Mouse (Mus musculus) G1E (cell line): ENCODE results near the gene Tbc1d9b. TPM values are rescaled to one million over a fixed set of nuclear protein-coding genes. Genes with fewer than 3 reads are reported as not detected.

Experiments
- ATAC-seq: 2 replicates; pipeline ENCODE4 v1.8.0; 2016; ENCODE audit warnings: mild to moderate bottlenecking; ENCODE audit not compliant: insufficient number of reproducible peaks, poor library complexity, low FRiP score, severe bottlenecking; ENCODE audit errors: extremely low read depth
- DNase-seq: peaks from one replicate; pipeline ENCODE4 v3.0.0; 2012; ENCODE audit warnings: low spot score
- H3K27me3 ChIP-seq: 2 replicates; pipeline ENCODE4 v1.6.1; 2012; ENCODE audit warnings: mild to moderate bottlenecking, low read length, inconsistent platforms; ENCODE audit not compliant: insufficient read depth
- H3K36me3 ChIP-seq: replicated peaks from 2 replicates; pipeline ENCODE3; 2012; ENCODE audit warnings: mild to moderate bottlenecking, inconsistent platforms
- H3K4me1 ChIP-seq: 2 replicates; pipeline ENCODE4 v1.6.1; 2012; ENCODE audit warnings: low read depth, low read length, inconsistent platforms, mixed read lengths; ENCODE audit not compliant: insufficient read depth
- H3K4me3 ChIP-seq: 2 replicates; pipeline ENCODE4 v1.5.1; 2012; ENCODE audit warnings: low read depth, mild to moderate bottlenecking, inconsistent platforms, low read length, moderate library complexity, mixed read lengths
- H3K9me3 ChIP-seq: replicated peaks from 2 replicates; pipeline ENCODE4 v1.6.1; 2012; ENCODE audit warnings: inconsistent platforms
- CTCF ChIP-seq: IDR thresholded peaks from 2 replicates; pipeline ENCODE4 v1.5.1; 2012; ENCODE audit warnings: low read depth, low read length, inconsistent platforms, mixed read lengths
- GATA1 ChIP-seq: IDR thresholded peaks from 2 replicates; pipeline ENCODE4 v1.6.1; 2012; ENCODE audit warnings: borderline replicate concordance, low read length, inconsistent platforms, mixed read lengths
- GATA2 ChIP-seq: IDR thresholded peaks from 2 replicates; pipeline ENCODE4 v1.6.1; 2012; ENCODE audit warnings: low read depth, low read length, inconsistent platforms, borderline replicate concordance
- POLR2AphosphoS5 ChIP-seq: IDR thresholded peaks from 2 replicates; pipeline ENCODE4 v1.6.1; 2012; ENCODE audit warnings: low read depth, low read length, inconsistent platforms; ENCODE audit not compliant: insufficient replicate concordance
- TAL1 ChIP-seq: conservative IDR thresholded peaks from 2 replicates; pipeline ENCODE4 v1.6.1; 2012; ENCODE audit warnings: low read depth, low read length, inconsistent platforms, mixed read lengths
- polyA plus RNA-seq: library from polyadenylated mRNA; stranded (reverse); fragments of >175 nt; gene quantifications from 2 replicates; pipeline ENCODE4 v1.2.3, GENCODE M21; 2012
- total RNA-seq, 2 experiments: library from RNA; stranded (forward) in 1 of 2; stranded (reverse) in 1 of 2; fragments of 200-1000 nt in 1 of 2; fragments of >200 nt in 1 of 2; fragmentation: Nextera tagmentation in 1 of 2; gene quantifications; 2 replicates each; pipeline ENCODE4 v1.2.3; 2014 to 2017

Tbc1d9b gene
- total and polyA plus RNA-seq, 3 experiments = 97.7 to 137 (median 113) TPM

DNA sequence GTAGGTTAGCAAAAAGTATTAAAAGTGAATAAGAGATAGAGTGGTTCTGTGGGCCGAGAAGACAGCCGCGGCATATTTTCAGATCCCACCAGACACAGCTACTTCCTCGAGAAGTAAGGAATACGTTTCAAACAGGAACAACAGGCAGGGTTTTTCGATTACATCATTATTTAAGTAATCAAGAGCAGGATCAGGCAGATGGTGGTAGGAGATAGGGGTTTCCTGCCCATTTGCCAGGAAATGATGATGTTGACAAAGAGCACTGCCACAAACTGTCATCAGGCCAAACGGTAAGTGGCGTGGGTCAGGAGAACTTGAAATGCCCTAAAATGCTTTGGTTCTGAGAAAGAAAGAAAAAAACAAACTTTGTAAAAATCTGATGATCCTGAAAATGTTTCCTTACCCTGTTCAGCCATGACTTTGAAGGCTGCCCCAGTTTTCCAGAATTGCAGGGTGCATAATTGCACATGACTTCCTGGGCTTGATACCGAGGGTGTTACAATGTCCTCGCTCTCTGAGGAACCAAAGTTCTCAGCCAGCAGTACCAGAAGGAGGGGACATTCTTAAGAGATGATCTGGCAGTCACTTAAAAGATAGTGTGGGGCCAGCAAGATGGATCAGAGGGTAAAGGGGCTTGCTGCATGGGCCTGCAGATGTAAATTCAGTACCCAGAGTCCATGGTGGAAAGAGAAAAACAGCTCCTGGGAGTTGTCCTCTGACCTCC, 3.1 kb downstream of the Tbc1d9b start:
- Histone ChIP-seq H3K27me3 (no peaks in the 10 kb centered on the region), H3K36me3 (peaks cover 61% of the 10 kb centered on the region), H3K4me3 (peak overlapping the region; percentile 7; the same call in 1 of the 2 replicates), H3K9me3 (no peaks in the 10 kb centered on the region), H3K4me1 (peaks cover 67% of the 10 kb centered on the region)
- DNase-seq = peak; percentile 34
- TF ChIP-seq TAL1 (no peak; the same call in 1 of the 2 replicates), POLR2AphosphoS5 (no peak), CTCF (no peak), GATA2 (no peak), GATA1 (no peak)
- ATAC-seq = peak; percentile 41; the same call in 1 of the 2 replicates

GRCm38 (mm10) chr11:50138206-50138822, 7.1 kb downstream of the Tbc1d9b start:
- ATAC-seq (no peak), DNase-seq (no peak)
- TF ChIP-seq GATA2 (no peak), POLR2AphosphoS5 (no peak), CTCF (no peak), TAL1 (no peak), GATA1 (no peak)
- Histone ChIP-seq H3K4me3 (no peak overlapping the region), H3K4me1 (peaks cover 36% of the 10 kb centered on the region), H3K9me3 (no peaks in the 10 kb centered on the region), H3K27me3 (no peaks in the 10 kb centered on the region), H3K36me3 (peaks cover 92% of the 10 kb centered on the region)

DNA sequence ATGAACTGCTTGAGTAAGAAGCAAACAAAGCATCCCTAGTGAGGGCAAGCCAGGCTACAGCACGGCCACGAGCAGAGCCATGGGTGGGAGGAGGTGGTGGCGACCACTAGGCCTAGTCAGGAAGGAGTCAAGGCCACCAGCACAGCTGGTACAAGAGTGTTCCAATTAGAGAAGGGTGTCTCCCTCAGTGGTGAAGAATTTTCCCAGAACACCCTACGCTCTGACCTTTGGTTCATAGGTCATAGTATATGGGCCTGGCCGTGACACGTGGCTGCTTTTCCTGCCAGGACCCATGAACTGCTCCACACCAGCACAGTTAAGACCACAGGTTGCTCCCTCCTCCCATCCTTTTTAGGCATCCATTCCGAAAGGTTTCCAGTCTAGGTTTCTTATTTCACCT, 8.4 kb downstream of the Tbc1d9b start:
- no peaks in the 10 kb centered on the region for H3K9me3 ChIP-seq
- DNase-seq = no peak
- H3K27me3 ChIP-seq = no peaks in the 10 kb centered on the region
- H3K4me1 ChIP-seq = peaks cover 24% of the 10 kb centered on the region
- no peak for ATAC-seq
- TF ChIP-seq CTCF (no peak), GATA1 (no peak), POLR2AphosphoS5 (no peak), TAL1 (no peak), GATA2 (no peak)
- peaks cover 93% of the 10 kb centered on the region for H3K36me3 ChIP-seq
- H3K4me3 ChIP-seq = no peak overlapping the region

- DNase-seq = no peak
- Histone ChIP-seq H3K4me1 (0 out of 2 replicates have a peak, but pooled peaks cover 3% of the 10 kb centered on the region), H3K4me3 (no peak overlapping the region), H3K27me3 (no peaks in the 10 kb centered on the region), H3K36me3 (peaks cover 95% of the 10 kb centered on the region), H3K9me3 (no peaks in the 10 kb centered on the region)
- no peak for ATAC-seq
- TF ChIP-seq GATA2 (no peak), GATA1 (no peak), POLR2AphosphoS5 (no peak), CTCF (no peak)
Observed at GRCm38 (mm10) chr11:50145529-50145928, 14.3 kb downstream of the Tbc1d9b start.

- Histone ChIP-seq H3K4me1 (0 out of 2 replicates have a peak, but pooled peaks cover 3% of the 10 kb centered on the region), H3K4me3 (no peak overlapping the region), H3K9me3 (no peaks in the 10 kb centered on the region), H3K27me3 (no peaks in the 10 kb centered on the region), H3K36me3 (peaks cover 95% of the 10 kb centered on the region)
- no peak for DNase-seq
- TF ChIP-seq GATA1 (no peak), CTCF (no peak), TAL1 (no peak), GATA2 (no peak), POLR2AphosphoS5 (no peak)
- no peak for ATAC-seq
Observed at GRCm38 (mm10) chr11:50146121-50146520, 14.9 kb downstream of the Tbc1d9b start.

- Histone ChIP-seq H3K4me1 (0 out of 2 replicates have a peak, but pooled peaks cover 3% of the 10 kb centered on the region), H3K9me3 (no peaks in the 10 kb centered on the region), H3K36me3 (peaks cover 95% of the 10 kb centered on the region), H3K27me3 (no peaks in the 10 kb centered on the region), H3K4me3 (no peak overlapping the region)
- no peak for TF ChIP-seq POLR2AphosphoS5
- no peak for TF ChIP-seq CTCF
- TF ChIP-seq TAL1 = no peak
- no peak for TF ChIP-seq GATA2
- no peak for TF ChIP-seq GATA1
- ATAC-seq (no peak), DNase-seq (no peak)
Observed at GRCm38 (mm10) chr11:50147267-50147957, 16.2 kb downstream of the Tbc1d9b start.
